Mouse (Mus musculus) heart, adult 11 months (tissue): ENCODE results near the gene Baz2a.
"Not testable (repeated sequence)": the region's sequence is repeated elsewhere in the genome, so short reads cannot be mapped to it uniquely, and the experiment has no call there.

Experiments used
- DNase-seq: peaks from one replicate; pipeline ENCODE4 v3.0.0; 2022

Baz2a gene

GRCm38 (mm10) chr10:128125951-128126350 lies 34.6 kb downstream of the Baz2a start:
- peak; percentile 89 for DNase-seq

GRCm38 (mm10) chr10:128127497-128127896 lies 36.1 kb downstream of the Baz2a start:
- DNase-seq, result peak; percentile 83

GRCm38 (mm10) chr10:128128143-128128542 lies 36.8 kb downstream of the Baz2a start:
- DNase-seq, result peak; percentile 90

- DNase-seq, result peak; percentile 89
These were observed 39.9 kb downstream of the Baz2a start for GRCm38 (mm10) chr10:128131297-128131696.

GRCm38 (mm10) chr10:128131812-128132211 lies 40.4 kb downstream of the Baz2a start:
- DNase-seq, result peak; percentile 82

GRCm38 (mm10) chr10:128133650-128134332 lies 42.4 kb downstream of the Baz2a start:
- DNase-seq, result no peak

GRCm38 (mm10) chr10:128135374-128135773 lies 44.0 kb downstream of the Baz2a start:
- no peak for DNase-seq

- DNase-seq, result peak; percentile 88
These were observed 49.0 kb downstream of the Baz2a start for GRCm38 (mm10) chr10:128140236-128140952.

- DNase-seq, result no peak
These were observed 50.8 kb downstream of the Baz2a start for GRCm38 (mm10) chr10:128142165-128142564.

GRCm38 (mm10) chr10:128143659-128144058 lies 52.3 kb downstream of the Baz2a start:
- no peak for DNase-seq

- peak; percentile 95 for DNase-seq
These were observed 53.6 kb downstream of the Baz2a start for GRCm38 (mm10) chr10:128144961-128145360.

GRCm38 (mm10) chr10:128148789-128149365 lies 57.5 kb downstream of the Baz2a start:
- DNase-seq, result peak; percentile 94

- peak; percentile 100 for DNase-seq
These were observed 58.2 kb downstream of the Baz2a start for GRCm38 (mm10) chr10:128149592-128149991.

- DNase-seq, result peak; percentile 97
These were observed 59.6 kb downstream of the Baz2a start for GRCm38 (mm10) chr10:128150941-128151340.

GRCm38 (mm10) chr10:128153978-128154377 lies 62.6 kb downstream of the Baz2a start:
- no peak for DNase-seq

GRCm38 (mm10) chr10:128165726-128166125 lies 74.3 kb downstream of the Baz2a start:
- peak; percentile 80 for DNase-seq

GRCm38 (mm10) chr10:128167091-128167490 lies 75.7 kb downstream of the Baz2a start:
- peak; percentile 76 for DNase-seq

- not testable (repeated sequence) for DNase-seq
These were observed 80.0 kb downstream of the Baz2a start for GRCm38 (mm10) chr10:128171348-128171747.

GRCm38 (mm10) chr10:128175302-128175701 lies 83.9 kb downstream of the Baz2a start:
- no peak for DNase-seq

GRCm38 (mm10) chr10:128175996-128176755 lies 84.8 kb downstream of the Baz2a start:
- DNase-seq, result peak; percentile 97

GRCm38 (mm10) chr10:128177316-128177715 lies 85.9 kb downstream of the Baz2a start:
- no peak for DNase-seq
